Mouse (Mus musculus) gastrocnemius, postnatal 25 days (tissue): Measurements from ENCODE around the gene Denr. TPM values are rescaled to one million over a fixed set of nuclear protein-coding genes. Genes with fewer than 3 reads are reported as not detected.

Experiments used
- DNase-seq: peaks from one replicate; pipeline ENCODE4 v3.0.0; 2022
- long read RNA-seq, 2 experiments: library from polyadenylated mRNA; stranded (forward); transcript quantifications; one replicate each; pipeline ENCODE4 v2.0.0; 2021
- total RNA-seq, 2 experiments: library from RNA; stranded (reverse); gene quantifications; 1 replicate in 1 of 2; 2 replicates in 1 of 2; pipeline ENCODE4 v1.2.3; 2021

Gene Denr
- 10 to 100 TPM; 40.5 to 44.6 TPM for total RNA-seq
- long read RNA-seq, experiment 1, transcript Denr-201 (8 exons, 2,339 nt): major isoform, 39 of 54 reads
- long read RNA-seq, experiment 1, partial matches to known transcripts: 11 of 54 reads
- long read RNA-seq, experiment 1, other reads (novel, unspliced or antisense): 3 of 54 reads
- long read RNA-seq, experiment 2, transcript Denr-201 (8 exons, 2,339 nt): major isoform, 28 of 38 reads
- long read RNA-seq, experiment 2, partial matches to known transcripts: 9 of 38 reads
- long read RNA-seq, experiment 2, other reads (novel, unspliced or antisense): 1 of 38 reads

- DNase-seq: peak; percentile 99
Observed at GRCm38 (mm10) chr5:123906976-123907630, at the start of gene Denr. Gene Denr (plus strand): TSS chr5:123907175.

GRCm38 (mm10) chr5:123858798-123859197 lies 48.2 kb upstream of the Denr start:
- no peak for DNase-seq

GRCm38 (mm10) chr5:123862374-123863350 lies 44.3 kb upstream of the Denr start:
- no peak for DNase-seq

GRCm38 (mm10) chr5:123863934-123864333 lies 43.0 kb upstream of the Denr start:
- DNase-seq: no peak

GRCm38 (mm10) chr5:123865365-123865764 lies 41.6 kb upstream of the Denr start, which contains the start of gene Hcar2:
Gene Hcar2 (minus strand): TSS chr5:123865499.
- DNase-seq: no peak

- no peak for DNase-seq
Observed at GRCm38 (mm10) chr5:123866457-123866856, 40.5 kb upstream of the Denr start.

- DNase-seq: no peak
Observed at GRCm38 (mm10) chr5:123869615-123870014, 37.4 kb upstream of the Denr start.

GRCm38 (mm10) chr5:123874177-123874576 lies 32.8 kb upstream of the Denr start:
- DNase-seq: no peak

- no peak for DNase-seq
Observed at GRCm38 (mm10) chr5:123878056-123878455, 28.9 kb upstream of the Denr start.

- DNase-seq: peak; percentile 22
Observed at GRCm38 (mm10) chr5:123879928-123880327, 27.0 kb upstream of the Denr start, which contains the start of gene Hcar1. Gene Hcar1 (minus strand): TSS chr5:123880020.

GRCm38 (mm10) chr5:123880778-123881177 lies 26.2 kb upstream of the Denr start:
- no peak for DNase-seq

- DNase-seq: no peak
Observed at GRCm38 (mm10) chr5:123883891-123884290, 23.1 kb upstream of the Denr start.

- no peak for DNase-seq
Observed at GRCm38 (mm10) chr5:123884332-123884731, 22.6 kb upstream of the Denr start.

- no peak for DNase-seq
Observed at GRCm38 (mm10) chr5:123886365-123886764, 20.6 kb upstream of the Denr start.

- DNase-seq: no peak
Observed at GRCm38 (mm10) chr5:123890312-123890711, 16.7 kb upstream of the Denr start.

- no peak for DNase-seq
Observed at GRCm38 (mm10) chr5:123890987-123891386, 16.0 kb upstream of the Denr start.

- DNase-seq: no peak
Observed at GRCm38 (mm10) chr5:123891669-123892068, 15.3 kb upstream of the Denr start.

- DNase-seq: no peak
Observed at GRCm38 (mm10) chr5:123893520-123893919, 13.5 kb upstream of the Denr start.

GRCm38 (mm10) chr5:123896395-123896794 lies 10.6 kb upstream of the Denr start:
- DNase-seq: no peak

GRCm38 (mm10) chr5:123897352-123897751 lies 9.6 kb upstream of the Denr start:
- no peak for DNase-seq

GRCm38 (mm10) chr5:123904059-123904672 lies 2.8 kb upstream of the Denr start:
- DNase-seq: no peak
